Mouse (Mus musculus) adrenal gland, adult (tissue): Measurements from ENCODE around the gene Stra6.
A peak's percentile ranks its signal among the peaks of the same experiment; 100 is the strongest.

Source experiments
- DNase-seq, 2 experiments: peaks; one replicate each; pipeline ENCODE4 v3.0.0; 2022 to 2023; ENCODE audit warnings: low spot score in 1 of 2; ENCODE audit not compliant: inconsistent age in 2 of 2

Gene Stra6

DNA sequence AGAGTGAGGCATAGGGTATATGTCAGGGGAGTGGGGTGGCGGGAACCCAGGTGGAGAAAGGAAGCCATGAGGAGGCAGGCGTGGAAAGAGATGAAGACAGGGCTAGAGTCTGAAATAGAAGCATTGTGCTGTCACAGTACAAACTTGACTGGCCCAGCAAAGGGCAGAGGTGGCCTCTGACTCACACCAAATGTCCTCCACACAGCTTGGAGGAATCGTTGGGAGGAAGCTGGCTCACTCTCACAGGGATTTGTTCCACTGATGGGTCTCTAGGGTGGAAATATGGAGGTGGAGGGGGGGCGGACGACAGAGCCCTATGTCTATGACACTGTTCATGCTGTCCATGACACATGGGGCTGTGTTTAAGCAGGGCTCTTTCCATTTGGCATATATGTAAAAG, 99.6 kb downstream of the Stra6 start:
- DNase-seq, result peak; percentile 67 to 81

DNA sequence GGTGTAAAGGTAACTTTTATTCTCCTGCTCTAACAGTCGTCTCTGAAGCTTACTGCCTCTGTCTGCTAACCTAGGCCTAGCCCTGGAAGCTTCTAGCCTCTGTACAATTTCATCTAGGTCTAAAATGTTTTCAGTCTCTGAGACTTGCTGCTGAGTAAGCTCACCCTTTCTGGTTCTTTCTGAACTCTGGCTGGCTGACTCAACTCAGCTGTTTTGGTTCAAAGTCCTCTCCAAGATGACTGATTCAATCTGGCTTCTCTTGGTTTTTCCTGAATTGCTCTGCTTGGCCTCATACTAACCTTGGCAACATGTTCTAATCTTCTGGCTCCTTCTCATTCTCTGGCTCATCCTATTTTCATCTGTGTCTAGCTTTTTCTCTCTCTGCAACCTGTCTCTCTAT, 102.2 kb downstream of the Stra6 start:
- no peak for DNase-seq

DNA sequence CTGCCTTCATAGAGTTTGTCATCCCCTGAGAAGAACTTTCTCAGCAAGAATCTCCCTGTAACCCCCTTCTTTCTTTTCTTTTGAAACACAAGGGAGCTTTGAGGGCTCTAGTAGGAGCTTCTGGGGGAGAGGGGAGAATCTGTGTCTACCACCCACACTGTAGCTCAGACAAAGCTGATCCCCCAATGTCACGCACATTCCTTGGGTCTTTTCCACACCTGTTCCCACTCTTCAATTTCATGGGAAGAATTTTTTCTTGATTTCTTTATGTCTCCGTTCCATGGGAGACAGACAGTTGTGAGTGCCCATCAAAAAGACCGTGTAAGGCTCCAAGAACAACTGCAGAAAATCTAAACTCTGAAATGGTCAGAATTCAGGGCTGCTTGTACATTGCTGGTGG, 105.3 kb downstream of the Stra6 start:
- DNase-seq, result no peak

DNA sequence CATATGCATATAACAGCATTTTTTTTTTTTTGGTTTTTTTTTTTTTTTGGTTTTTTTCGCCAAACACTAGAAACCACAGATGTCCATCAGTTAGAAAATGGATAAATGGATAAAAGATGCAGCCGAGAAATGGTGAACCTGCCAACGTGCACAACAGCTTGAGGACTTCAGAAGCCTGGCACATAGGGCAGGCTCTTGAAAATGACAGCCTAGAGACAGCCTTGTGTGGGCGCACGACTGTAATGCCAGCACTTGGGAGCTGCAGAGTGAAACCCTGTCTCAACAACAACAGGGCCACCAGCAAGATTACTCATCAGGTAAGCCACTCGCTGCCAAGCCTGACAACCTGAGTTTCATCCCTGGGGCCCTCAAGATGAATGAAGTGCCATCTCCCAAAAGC, 105.8 kb downstream of the Stra6 start:
- no peak for DNase-seq

DNA sequence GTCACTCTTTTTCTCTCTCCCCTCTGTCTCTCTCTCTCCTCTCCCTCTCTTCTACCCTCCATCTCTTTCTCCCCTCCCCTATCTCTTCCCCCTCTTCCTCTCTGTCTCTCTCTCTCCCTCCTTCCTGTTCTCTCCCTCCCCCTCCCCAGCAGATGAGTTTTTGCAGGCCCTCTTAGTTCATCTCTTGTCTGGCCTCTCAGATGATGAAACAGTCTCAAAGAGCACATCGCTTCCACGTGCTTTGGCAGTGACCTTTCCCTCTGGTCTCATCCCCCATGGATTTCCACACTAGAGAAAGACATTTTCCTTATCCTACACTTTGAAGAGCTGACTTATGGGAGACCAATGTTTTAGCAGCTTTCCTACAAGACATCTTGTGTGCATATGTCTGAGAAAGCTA, 109.3 kb downstream of the Stra6 start:
- no peak for DNase-seq

DNA sequence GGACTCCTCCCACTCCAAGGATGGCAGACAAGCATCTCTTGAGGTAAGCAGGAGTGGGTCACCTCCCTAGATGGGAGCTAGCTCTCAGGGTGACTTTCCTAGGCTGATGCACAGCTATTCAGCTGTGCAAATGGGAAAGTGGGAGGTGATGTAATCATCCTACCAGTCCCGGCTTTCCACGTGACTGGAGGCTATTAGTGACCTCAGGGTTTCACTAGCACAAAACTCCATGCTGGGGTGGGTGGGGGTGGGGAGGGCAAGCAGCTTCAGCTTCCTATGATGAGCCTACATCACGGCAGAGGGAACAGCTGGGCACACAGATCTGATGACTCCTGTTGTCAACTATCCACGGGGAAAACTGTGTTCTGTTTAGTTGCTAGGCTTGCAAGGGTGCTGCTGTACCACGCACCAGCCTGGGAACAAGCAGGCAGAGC, 111.2 kb downstream of the Stra6 start:
- peak in 1 of 2 experiments; percentile 29 for DNase-seq

DNA sequence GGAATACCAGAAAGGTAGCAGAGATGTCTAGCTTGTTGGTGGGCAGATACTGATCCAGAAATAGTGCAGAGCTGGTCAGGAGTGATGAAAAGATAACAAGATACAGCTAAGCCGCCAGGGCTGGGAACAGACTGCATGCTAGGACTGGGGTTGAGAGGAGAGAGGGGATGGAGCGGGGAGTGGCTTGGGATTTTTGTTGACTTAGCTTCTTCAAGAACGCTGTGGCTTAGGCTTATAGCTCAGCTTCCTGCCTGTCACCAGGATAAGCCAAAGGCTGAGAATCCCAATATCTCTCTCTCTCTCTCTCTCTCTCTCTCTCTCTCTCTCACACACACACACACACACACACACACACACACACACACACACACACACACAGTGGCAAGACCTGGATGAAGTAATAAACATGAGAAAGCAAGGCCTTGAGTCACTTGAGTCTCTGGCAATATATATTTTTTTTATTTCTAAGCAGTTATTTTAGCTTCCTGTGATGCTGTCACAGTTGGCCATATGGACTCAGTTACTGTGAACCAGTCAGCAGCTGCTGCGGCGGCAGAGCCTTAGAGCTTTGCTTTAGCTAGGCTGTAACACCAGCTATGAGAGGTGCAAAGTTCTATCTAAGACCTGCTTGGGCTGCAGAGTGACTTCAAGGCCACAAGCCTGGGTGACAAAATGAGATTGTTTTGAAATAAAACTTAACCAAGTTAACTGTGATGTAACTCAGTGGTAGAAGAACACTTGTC, 112.3 kb downstream of the Stra6 start:
- peak in 1 of 2 experiments; percentile 66 for DNase-seq

DNA sequence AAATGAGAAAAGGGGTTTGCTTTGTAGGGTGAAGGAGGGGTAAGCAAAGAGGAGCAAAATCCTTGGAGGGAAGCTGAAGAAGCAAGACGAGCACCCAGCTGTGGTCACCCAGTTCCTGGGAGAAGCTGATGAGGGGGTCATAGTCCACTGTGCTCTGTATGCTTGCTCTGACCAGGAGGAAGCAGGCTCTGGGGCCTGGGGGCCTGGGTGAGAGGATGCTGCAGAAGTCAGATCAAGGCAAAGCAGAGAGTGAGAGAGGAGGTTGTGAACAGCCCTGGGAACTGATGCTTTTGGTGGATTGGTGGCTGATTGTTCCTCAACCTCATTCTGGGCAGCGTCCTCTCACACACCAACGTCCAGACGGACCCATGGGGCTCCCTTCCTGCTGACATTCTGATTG, 113.6 kb downstream of the Stra6 start:
- no peak for DNase-seq

DNA sequence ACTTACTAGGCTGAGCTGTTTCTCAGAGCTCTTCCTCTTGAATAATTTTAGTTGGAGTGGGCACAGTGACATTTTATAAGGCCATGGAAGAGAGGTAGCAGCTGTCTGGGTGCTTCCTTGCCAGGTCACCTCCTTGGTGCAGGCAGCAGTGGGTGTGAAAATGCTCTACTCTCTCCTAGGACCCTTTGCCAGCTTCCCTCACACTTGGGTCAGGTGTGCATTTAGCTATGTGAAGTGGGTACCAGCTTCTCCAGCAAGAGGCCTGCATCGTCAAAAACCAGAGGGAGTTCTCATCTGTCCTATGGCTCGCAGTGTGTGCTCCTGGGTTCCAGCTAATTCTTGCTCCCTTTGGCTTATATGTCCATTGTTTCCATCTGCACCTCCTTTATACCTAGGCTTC, 115.8 kb downstream of the Stra6 start:
- no peak for DNase-seq

DNA sequence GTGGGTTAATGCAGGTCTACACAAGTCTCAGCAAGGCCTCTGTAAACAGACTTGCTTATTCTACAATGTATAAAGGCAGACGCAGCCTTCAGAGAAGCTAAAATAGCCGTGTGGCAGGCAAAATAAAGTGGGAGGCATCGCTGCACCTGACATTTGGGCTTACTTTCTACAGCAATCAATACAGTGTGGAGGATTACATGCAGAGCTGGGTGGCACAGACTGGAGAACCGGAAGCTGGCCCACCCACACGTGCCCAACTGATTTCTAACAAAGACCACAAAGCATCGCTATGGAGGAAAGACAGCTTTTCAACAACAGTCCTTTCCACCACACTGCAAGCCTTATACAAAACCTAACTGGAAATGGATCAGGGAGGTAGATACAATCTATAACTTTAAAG, 120.9 kb downstream of the Stra6 start:
- no peak for DNase-seq

DNA sequence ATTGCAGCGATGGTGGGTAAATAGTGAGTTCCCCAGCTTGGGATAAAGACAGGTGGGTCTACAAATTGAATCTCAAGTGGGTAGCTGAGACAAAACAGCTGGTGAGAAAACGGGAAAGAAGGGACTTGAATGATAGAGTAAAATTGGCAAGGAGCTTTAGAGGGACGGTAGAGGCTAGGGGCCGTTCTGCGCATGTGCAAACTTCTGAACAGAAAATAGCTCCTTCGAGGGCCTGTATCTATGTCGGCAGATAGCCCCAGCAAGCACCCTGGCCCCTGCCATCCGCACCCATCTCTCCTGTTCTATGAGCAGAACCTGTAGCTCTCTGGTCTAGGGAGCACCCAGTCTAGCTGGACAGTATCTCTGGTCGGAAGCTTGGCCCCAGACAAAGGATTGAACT, 130.6 kb downstream of the Stra6 start:
- no peak for DNase-seq

DNA sequence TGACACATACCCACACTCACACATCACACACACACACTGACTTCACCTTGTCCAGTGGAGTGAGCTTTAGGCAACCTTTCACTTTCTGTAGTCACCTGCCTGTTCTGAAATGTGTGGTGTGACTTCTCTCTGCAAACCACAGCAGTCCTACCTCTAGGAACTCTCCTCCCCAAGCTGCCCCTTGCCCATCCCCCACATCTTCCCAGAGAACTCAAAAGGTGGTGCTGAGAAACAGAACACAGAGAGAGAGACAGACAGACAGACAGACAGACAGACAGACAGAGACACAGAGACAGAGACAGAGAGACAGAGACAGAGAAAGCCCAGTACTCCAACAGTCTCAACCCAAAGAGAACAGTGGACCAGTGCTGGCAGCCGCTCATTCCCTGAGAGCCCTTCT, 132.1 kb downstream of the Stra6 start:
- DNase-seq, result peak in 1 of 2 experiments; percentile 14

DNA sequence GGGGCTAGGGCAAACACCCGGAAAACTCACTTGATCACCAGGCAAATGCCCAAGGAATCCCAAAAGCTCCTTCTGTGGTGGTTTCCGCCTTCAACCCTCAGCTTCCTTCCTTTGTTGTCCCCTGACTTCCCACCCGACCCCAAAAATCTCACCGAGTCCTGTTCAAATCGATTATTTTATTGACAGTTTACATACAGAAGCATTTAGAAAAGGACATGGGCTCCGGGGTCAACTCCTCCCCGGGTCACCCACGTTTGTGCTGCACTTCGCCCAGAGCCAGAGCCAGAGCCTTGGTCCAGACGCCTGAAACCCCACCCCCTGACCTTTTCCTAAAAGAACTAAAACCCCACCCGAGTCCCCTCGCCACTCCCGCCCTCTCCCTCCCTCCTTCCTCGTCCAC, 132.6 kb downstream of the Stra6 start:
- no peak for DNase-seq

DNA sequence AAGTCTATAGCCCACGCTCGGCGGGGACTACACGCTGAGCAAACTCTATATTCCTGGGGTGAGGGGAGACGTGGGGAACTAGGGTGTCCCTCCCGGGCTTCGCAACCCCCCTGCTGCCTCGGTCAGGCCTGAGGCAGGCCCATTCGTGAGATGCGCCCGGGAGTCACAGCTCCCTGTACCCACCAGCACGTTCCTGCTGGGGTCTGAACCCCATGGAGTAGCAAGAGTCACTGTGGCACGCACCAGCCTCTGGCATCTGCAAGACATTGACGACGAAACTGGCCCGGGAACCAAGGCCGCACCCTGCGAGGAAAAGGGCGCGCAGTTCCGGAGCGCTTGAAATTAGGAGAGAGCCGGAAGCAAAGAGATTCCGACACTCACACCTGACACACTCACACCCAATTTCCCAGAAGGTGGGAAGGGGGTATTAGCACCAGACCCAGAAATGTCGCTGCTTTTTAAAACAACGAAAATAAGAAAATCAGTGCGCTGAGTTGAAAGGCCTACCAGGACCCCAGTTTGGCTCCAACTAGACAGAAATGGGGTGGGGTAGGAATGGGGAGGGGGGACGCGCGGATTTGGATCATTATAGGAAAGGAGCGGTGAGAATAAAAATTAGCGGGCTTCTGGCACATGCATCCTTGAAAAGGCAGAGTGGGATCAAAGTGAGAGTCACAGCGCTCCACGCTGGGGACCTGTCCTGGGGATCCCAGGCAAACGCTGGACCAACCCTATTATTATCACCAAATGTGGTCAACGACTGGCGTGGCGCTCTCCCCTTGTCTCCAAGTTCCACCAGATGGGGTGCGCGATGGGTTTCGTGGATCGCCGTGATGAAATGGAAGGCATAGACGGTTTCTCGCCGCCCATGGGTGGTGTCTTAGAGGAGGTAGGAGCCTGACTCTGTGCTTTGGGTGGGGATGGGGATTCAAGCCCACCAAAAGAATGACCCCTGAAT, 133.3 kb downstream of the Stra6 start:
- peak in 1 of 2 experiments; percentile 77 for DNase-seq

DNA sequence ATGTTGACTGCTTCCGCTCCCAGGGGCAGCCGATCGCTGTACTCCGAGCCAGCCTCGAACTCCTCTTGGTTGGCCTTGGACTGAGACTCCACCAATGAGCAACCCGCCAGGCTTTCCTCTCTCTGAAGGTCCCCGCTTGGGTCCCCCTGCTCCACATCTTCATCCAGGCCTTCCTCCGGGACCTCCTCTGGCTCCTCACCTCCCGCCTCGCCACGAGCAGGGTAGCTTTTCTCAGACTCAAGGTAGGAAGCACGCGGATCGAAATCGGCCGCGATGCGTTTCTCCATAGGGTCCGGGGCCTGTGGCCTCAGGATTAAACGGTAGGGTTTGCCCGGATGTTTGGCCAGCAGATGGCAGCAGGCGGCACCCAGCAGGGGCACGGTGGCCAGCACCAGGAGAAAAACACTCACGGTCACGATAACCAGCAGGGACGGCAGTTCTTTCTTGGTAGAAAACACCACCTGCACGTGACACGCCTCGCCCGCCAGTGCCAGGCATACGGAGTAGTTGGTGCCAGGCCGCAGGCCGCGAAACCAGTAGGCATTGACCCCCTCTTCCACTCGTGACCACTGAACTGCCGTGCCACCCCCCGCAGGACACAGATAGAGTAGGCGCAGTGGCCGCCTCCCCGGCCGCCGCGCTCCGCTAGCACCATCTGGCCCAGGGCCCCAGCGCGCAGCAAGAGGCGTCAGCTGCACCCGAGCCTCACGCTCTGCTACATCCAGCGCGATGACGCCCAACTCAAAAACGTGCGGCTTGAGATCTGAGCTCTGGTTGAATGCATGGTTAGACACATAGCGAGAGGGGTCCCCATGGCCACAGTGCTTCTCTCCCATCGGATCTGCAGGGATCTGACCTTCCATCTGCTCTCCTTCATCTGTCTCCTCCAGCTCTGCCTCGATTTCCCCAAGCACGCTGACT, 134.5 kb downstream of the Stra6 start:
- peak; percentile 57 to 86 for DNase-seq

DNA sequence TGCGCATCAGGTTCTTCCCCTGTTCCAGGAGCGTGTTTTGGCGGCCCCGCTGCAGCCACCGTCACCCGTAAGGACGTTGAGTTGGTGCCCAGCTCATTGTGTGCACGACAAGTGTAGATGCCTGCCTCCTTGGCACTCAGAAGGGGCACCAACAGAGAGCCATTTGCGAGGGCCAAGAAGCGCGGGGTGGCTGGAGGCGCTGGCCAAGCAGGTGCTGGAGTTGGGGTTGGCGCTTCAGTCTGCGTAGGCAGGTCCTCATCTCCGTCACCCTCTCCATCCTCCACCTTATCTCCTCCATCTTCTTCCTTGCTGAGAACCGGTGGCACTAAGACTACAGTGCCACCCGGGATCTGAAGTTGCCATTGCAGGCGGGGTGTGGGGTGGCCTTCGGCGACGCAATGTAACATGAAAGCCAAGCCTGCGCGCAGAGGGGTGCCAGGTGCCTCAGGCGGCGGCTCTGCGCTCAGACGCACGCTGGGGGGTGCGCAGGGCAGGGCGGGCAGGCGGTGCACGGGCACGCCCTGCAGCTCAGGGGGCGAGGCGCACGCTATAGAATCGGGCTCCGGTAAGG, 135.3 kb downstream of the Stra6 start:
- DNase-seq, result no peak

DNA sequence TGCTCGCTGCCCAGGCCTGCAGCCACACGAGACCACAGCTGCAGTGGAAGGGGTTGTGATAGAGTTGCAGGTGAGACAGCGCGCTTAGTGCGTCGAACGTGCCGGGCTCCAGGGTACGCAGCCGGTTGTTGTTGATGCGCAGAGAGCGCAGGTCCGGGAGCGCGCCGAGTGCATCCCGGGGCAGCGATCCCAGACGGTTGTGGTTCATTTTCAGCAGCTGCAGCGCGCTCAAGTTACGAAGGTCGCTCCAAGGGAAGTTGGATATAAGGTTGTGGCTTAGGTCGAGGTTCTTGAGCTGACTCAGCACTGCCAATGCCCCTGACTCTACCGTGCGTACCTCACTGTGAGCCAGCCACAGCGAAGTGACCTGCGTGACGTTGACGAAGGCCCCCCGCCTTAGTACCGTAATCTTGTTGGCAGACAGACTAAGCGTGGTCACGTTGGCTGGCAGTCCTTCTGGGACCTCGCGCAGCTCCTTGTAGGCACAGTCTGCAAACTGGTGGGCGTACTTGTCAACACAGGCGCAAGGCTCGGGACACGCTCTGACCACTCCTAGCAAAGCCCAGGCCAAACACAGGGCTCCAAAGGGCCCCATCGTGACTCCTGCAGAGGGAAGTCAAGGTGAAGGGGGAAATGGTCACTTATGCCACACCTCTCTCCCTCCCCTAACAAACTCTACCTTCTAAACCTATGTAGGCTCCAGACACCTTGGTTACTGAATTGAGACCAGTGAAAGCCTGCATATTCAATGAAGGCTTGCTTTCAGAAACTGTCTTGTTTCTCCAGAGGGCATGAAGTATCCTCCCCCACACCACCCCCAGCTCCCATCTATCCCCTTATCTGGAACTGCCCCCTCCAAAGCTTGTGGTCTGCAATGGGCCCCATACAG, 136.0 kb downstream of the Stra6 start:
- peak in 1 of 2 experiments; percentile 55 for DNase-seq

DNA sequence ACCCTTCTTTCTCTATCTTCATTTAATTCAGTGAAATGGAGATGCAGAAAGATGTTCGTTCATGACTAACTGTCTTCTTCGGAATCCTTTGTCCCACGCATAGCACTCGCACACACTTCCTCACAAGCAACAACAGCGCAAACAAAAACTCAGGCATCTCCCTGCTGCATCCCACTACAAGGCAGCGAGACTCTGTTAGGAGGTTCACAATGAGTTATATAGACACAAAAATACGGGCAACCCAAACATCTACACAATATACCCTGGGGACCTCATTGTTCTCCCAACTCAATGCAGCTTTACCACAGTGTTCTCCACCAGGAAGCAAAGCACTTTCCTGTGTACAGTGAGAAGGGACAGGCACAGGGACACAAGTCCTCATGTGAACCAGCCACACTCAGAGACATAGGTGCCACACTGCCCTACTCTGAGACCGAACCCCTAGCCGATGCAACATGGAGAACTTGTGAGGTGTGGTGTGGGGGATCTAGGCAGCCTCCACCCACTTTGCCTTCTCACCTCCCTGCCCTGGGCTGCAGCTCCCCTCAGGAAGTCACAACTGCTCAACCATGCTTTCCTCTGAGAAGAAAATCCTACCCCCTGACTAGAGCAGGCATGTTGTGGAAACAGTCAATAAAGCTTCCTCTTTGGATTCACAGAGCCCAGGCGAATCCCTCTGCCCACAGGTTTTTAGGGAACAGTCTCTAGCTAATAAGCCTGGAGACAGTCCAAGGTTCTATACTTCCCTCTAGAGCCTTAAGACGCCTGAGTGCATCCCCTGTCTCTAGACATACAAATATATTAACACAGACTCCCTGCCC, 136.9 kb downstream of the Stra6 start:
- DNase-seq, result no peak
